Mouse (Mus musculus): ENCODE data around the gene Foxj3.

DNA sequence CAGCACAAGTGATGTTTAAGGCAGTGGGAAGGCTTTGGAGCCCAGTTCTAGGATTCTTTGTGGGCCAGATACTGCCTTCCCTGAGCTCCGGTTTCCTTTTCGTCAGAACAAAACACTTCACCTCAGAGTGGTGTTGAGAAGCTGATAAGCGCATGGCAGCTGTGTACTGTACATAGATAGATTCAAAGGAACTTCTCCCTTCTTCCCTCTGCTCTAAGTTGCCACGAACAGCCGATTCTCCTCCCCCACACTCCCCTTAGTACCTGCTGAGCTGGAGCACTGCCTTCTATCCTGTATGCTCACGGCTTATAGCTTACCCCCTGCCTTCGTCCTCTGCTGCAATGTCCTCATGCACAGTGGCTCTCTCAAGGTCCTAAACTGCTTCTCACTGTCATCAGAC lies 95.9 kb downstream of the Foxj3 start:
- TF ChIP-seq EP300 (IDR thresholded peaks at IDR 0.05; ENCODE audit: insufficient read depth, low read depth, low read length) (no peak), CTCF (IDR thresholded peaks at IDR 0.05; ENCODE audit: low read depth, low read length) (no peak)
